Mouse (Mus musculus) hindbrain, postnatal 0 days (tissue): ENCODE results near the gene Palmd. TPM values are rescaled to one million over a fixed set of nuclear protein-coding genes. Genes with fewer than 3 reads are reported as not detected.

Experiments
- ATAC-seq: fragments of 200-750 bp; cut with Nextera tagmentation; 2 replicates; pipeline ENCODE4 v1.8.0; 2017; ENCODE audit warnings: mild to moderate bottlenecking, moderate TSS enrichment, moderate library complexity
- DNase-seq: peaks from one replicate; pipeline ENCODE4 v3.0.0-alpha.2; 2015; ENCODE audit warnings: low spot score
- H3K27ac ChIP-seq: fragments of 300-500 bp; sonication (generic); 2 replicates; pipeline ENCODE4 v1.5.1; 2014; ENCODE audit warnings: mild to moderate bottlenecking
- H3K27me3 ChIP-seq: fragments of 300-500 bp; sonication (generic); 2 replicates; pipeline ENCODE4 v1.6.1; 2014; ENCODE audit warnings: low read length, mixed read lengths; ENCODE audit not compliant: insufficient read depth
- H3K36me3 ChIP-seq: fragments of 300-500 bp; sonication (generic); 2 replicates; pipeline ENCODE4 v1.6.1; 2014; ENCODE audit warnings: low read length, mixed read lengths; ENCODE audit not compliant: insufficient read depth
- H3K4me1 ChIP-seq: fragments of 300-500 bp; sonication (generic); 2 replicates; pipeline ENCODE4 v1.6.1; 2014; ENCODE audit warnings: antibody characterized with exemption, low read length, mixed read lengths; ENCODE audit not compliant: insufficient read depth
- H3K4me2 ChIP-seq: fragments of 300-500 bp; sonication (generic); 2 replicates; pipeline ENCODE4 v1.6.1; 2014; ENCODE audit warnings: low read depth, mild to moderate bottlenecking, low read length, moderate library complexity, mixed read lengths
- H3K4me3 ChIP-seq: fragments of 300-500 bp; sonication (generic); 2 replicates; pipeline ENCODE4 v1.5.1; 2014; ENCODE audit warnings: low read length
- H3K9ac ChIP-seq: fragments of 300-500 bp; sonication (generic); replicated peaks from 2 replicates; pipeline ENCODE4 v1.6.1; 2014; ENCODE audit warnings: mild to moderate bottlenecking, low read length, moderate library complexity, mixed read lengths
- H3K9me3 ChIP-seq: fragments of 300-500 bp; sonication (generic); 2 replicates; pipeline ENCODE4 v1.6.1; 2016; ENCODE audit warnings: low read length, mixed read lengths
- CTCF ChIP-seq: IDR thresholded peaks from 2 replicates; pipeline ENCODE4 v1.5.1; 2016; ENCODE audit warnings: antibody characterized with exemption, control low read depth, low read depth
- WGBS: fragments of 180-500 bp; shearing (Covaris S2); extraction: QIAGEN DNeasy Blood & Tissue Kit; methylation state at CpG from one replicate; pipeline ENCODE4 v1.1.7; 2014; 5-methylcytosine and 5-hydroxymethylcytosine counted together
- polyA plus RNA-seq: library from polyadenylated mRNA; unstranded; fragments of >200 nt; fragmentation: Nextera tagmentation; extraction: Ambion mirVana; gene quantifications from 2 replicates; pipeline ENCODE4 v1.2.1, GENCODE M21; 2015
- total RNA-seq: library from RNA; depleted of rRNA; stranded (reverse); fragments of >200 nt; gene quantifications from 2 replicates; pipeline ENCODE4 v1.2.3, GENCODE M21; 2014; rRNA removed

The Palmd gene
- 2.9 and 4.9 TPM in 2 replicates for total RNA-seq
- polyA plus RNA-seq: 9.1 and 9.7 TPM in 2 replicates

GRCm38 (mm10) chr3:116968540-116968997 lies at the start of gene Palmd:
Palmd (minus strand) TSS chr3:116968987.
- Histone ChIP-seq H3K36me3 (no peaks in the 10 kb centered on the region), H3K27ac (peak within 1 kb of the TSS; percentile 76), H3K9ac (peak within 1 kb of the TSS; percentile 53), H3K4me1 (no peaks in the 10 kb centered on the region; the same call in 1 of the 2 replicates), H3K4me2 (peak within 1 kb of the TSS; percentile 71), H3K27me3 (no peaks in the 10 kb centered on the region), H3K4me3 (peak within 1 kb of the TSS; percentile 47), H3K9me3 (no peaks in the 10 kb centered on the region)
- DNase-seq (peak; percentile 77), ATAC-seq (peak; percentile 85)
- no peak for TF ChIP-seq CTCF
- 3% methylated on average over 17 of the region's 17 CpGs for WGBS

- Histone ChIP-seq H3K27ac (no peak overlapping the region), H3K9ac (no peak overlapping the region), H3K4me1 (peaks cover 4% of the 10 kb centered on the region; the same call in 1 of the 2 replicates), H3K27me3 (no peaks in the 10 kb centered on the region), H3K4me3 (no peak overlapping the region), H3K4me2 (no peak overlapping the region), H3K36me3 (no peaks in the 10 kb centered on the region), H3K9me3 (0 out of 2 replicates have a peak, but pooled peaks cover 3% of the 10 kb centered on the region)
- DNase-seq: peak; percentile 32
- WGBS: 66% methylated on average over 6 of the region's 6 CpGs
- TF ChIP-seq CTCF: no peak
- no peak for ATAC-seq
Observed at GRCm38 (mm10) chr3:117010182-117010581, 41.4 kb upstream of the Palmd start.

- Histone ChIP-seq H3K27me3 (no peaks in the 10 kb centered on the region), H3K4me1 (peaks cover 4% of the 10 kb centered on the region; the same call in 1 of the 2 replicates), H3K4me3 (no peak overlapping the region), H3K9me3 (no peaks in the 10 kb centered on the region), H3K4me2 (no peak overlapping the region), H3K9ac (no peak overlapping the region), H3K27ac (no peak overlapping the region), H3K36me3 (no peaks in the 10 kb centered on the region)
- 43% methylated on average over 6 of the region's 6 CpGs for WGBS
- ATAC-seq (no peak), DNase-seq (peak; percentile 55)
- no peak for TF ChIP-seq CTCF
Observed at GRCm38 (mm10) chr3:117007340-117007739, 38.6 kb upstream of the Palmd start.

GRCm38 (mm10) chr3:117006636-117007035 lies 37.8 kb upstream of the Palmd start:
- Histone ChIP-seq H3K4me3 (no peak overlapping the region), H3K36me3 (no peaks in the 10 kb centered on the region), H3K27ac (no peak overlapping the region), H3K4me1 (peaks cover 10% of the 10 kb centered on the region; the same call in 1 of the 2 replicates), H3K9ac (no peak overlapping the region), H3K9me3 (no peaks in the 10 kb centered on the region), H3K27me3 (no peaks in the 10 kb centered on the region), H3K4me2 (no peak overlapping the region)
- 73% methylated on average over 3 of the region's 3 CpGs for WGBS
- DNase-seq: no peak
- no peak for TF ChIP-seq CTCF
- no peak for ATAC-seq

GRCm38 (mm10) chr3:117003379-117003778 lies 34.6 kb upstream of the Palmd start:
- TF ChIP-seq CTCF: no peak
- Histone ChIP-seq H3K4me2 (no peak overlapping the region), H3K4me1 (peaks cover 13% of the 10 kb centered on the region; the same call in 1 of the 2 replicates), H3K4me3 (no peak overlapping the region), H3K9ac (no peak overlapping the region), H3K27ac (no peak overlapping the region), H3K9me3 (no peaks in the 10 kb centered on the region), H3K27me3 (no peaks in the 10 kb centered on the region), H3K36me3 (no peaks in the 10 kb centered on the region)
- WGBS: 69% methylated on average over 6 of the region's 6 CpGs
- ATAC-seq (no peak), DNase-seq (no peak)

- H3K9ac ChIP-seq: no peak overlapping the region
- 21% methylated on average over 9 of the region's 9 CpGs for WGBS
- ATAC-seq (0 out of 2 replicates have a peak, but pooled peaks have one; percentile 43), DNase-seq (peak; percentile 15)
- H3K36me3 ChIP-seq: no peaks in the 10 kb centered on the region
- peaks cover 9% of the 10 kb centered on the region; the same call in 1 of the 2 replicates for H3K4me1 ChIP-seq
- no peak overlapping the region for H3K4me3 ChIP-seq
- H3K4me2 ChIP-seq: no peak overlapping the region
- no peaks in the 10 kb centered on the region for H3K9me3 ChIP-seq
- no peak overlapping the region for H3K27ac ChIP-seq
- TF ChIP-seq CTCF: no peak
- no peaks in the 10 kb centered on the region for H3K27me3 ChIP-seq
Observed at GRCm38 (mm10) chr3:117001686-117002485, 33.1 kb upstream of the Palmd start.
